Mouse (Mus musculus): Measurements from ENCODE around the gene Rsl1.
"Not testable (repeated sequence)": the region's sequence is repeated elsewhere in the genome, so short reads cannot be mapped to it uniquely, and the experiment has no call there.

DNA sequence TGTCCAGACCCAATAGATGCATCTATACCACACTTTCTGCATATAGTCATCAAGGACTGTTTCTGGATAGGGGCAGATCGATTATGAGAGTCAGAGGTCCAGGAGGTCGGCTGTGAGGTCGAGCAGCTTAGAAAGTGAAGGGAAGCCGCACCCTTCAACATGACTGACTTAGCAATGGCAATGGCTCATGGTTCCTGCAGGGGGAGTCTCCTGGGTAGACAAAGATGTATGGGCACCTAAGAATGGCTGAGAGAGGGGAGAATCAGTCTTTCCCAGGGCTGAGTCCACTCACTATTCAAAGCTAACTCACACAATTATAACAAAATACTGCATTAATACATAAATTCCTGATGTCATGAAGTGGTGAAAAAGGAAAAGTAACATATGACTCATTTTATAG lies 6.9 kb upstream of the Rsl1 start:
- not testable (repeated sequence) for TF ChIP-seq POLR2A (IDR thresholded peaks at IDR 0.05; ENCODE audit: low read depth, low read length); CTCF (IDR thresholded peaks at IDR 0.05; ENCODE audit: extremely low read depth, insufficient read depth, insufficient read length, insufficient replicate concordance)

Measured in spleen, adult 2 months (tissue).